In the genomic region with DNA sequence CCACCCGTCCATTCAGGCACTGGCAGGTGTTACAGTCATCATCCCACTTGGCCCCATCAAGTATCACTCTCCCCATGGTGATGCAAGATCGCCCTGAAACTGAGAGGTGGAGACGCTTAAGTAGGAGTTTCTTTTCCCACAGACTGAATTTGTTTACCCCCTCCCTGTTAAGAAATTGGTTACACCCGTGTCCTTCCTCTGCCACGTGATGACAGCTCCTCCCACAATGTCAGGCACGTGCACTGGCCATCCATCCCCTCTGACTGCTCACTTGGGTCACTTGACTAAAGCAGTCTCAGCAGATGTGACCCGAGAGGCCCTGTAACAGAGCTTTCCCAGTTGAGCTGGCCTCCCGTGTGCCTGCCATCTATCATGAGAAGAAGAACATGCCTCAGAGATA, we compare ENCODE assay signal across 1 mouse cellular context.
TF ChIP-seq lines count a peak whose summit lies in the region.

No protein-coding gene starts in this region.

TF ChIP-seq in CH12.LX, 34 proteins besides CTCF, POLR2A, EP300 and RAD21 (continued from another document):
- TF ChIP-seq RCOR1 (conservative IDR thresholded peaks at IDR 0.05; ENCODE audit: low read depth, low read length) (no peak), SMC3 (IDR thresholded peaks at IDR 0.05; ENCODE audit: low read depth, low read length) (no peak)
